Mouse (Mus musculus) olfactory bulb, adult 2 months (tissue): ENCODE measurements around the gene Cacnb1.

ENCODE experiments used
- CTCF ChIP-seq: fragments of 200-500 bp; IDR thresholded peaks from 2 replicates; pipeline ENCODE4 v1.5.1; 2012; ENCODE audit warnings: low read depth, mild to moderate bottlenecking, low read length, moderate library complexity; ENCODE audit not compliant: insufficient read depth
- POLR2A ChIP-seq: fragments of 200-500 bp; IDR thresholded peaks from 2 replicates; pipeline ENCODE4 v1.6.1; 2012; ENCODE audit warnings: mild to moderate bottlenecking, low read depth, low read length, moderate library complexity; ENCODE audit not compliant: insufficient read depth

- TF ChIP-seq CTCF (no peak), POLR2A (no peak)
These were observed 13.1 kb upstream of the Cacnb1 start for GRCm38 (mm10) chr11:98035977-98036377.
